Mouse (Mus musculus) thymus, postnatal 14 days (tissue): ENCODE data around the gene Card11.

Experiments used
- DNase-seq: peaks from one replicate; pipeline ENCODE4 v3.0.0; 2021

Gene Card11

GRCm38 (mm10) chr5:140831064-140831431 is 169.3 kb downstream of the Card11 start:
- no peak for DNase-seq

GRCm38 (mm10) chr5:140830314-140831063 is 169.9 kb downstream of the Card11 start, which contains the start of gene Gna12:
Gene Gna12 (minus strand): TSS chr5:140830431.
- peak; percentile 98 for DNase-seq

- peak; percentile 69 for DNase-seq
These were observed 170.5 kb downstream of the Card11 start for GRCm38 (mm10) chr5:140829911-140830294.

GRCm38 (mm10) chr5:140829081-140829910 is 171.1 kb downstream of the Card11 start:
- no peak for DNase-seq

- DNase-seq = no peak
These were observed 172.0 kb downstream of the Card11 start for GRCm38 (mm10) chr5:140828363-140828762.

GRCm38 (mm10) chr5:140827896-140828295 is 172.5 kb downstream of the Card11 start:
- DNase-seq = no peak

- no peak for DNase-seq
These were observed 173.0 kb downstream of the Card11 start for GRCm38 (mm10) chr5:140827413-140827812.

- DNase-seq = no peak
These were observed 173.6 kb downstream of the Card11 start for GRCm38 (mm10) chr5:140826796-140827195.

GRCm38 (mm10) chr5:140826118-140826517 is 174.3 kb downstream of the Card11 start:
- no peak for DNase-seq

GRCm38 (mm10) chr5:140824126-140824525 is 176.3 kb downstream of the Card11 start:
- no peak for DNase-seq

GRCm38 (mm10) chr5:140823386-140823785 is 177.0 kb downstream of the Card11 start:
- DNase-seq = no peak
